Mouse (Mus musculus): ENCODE results near the gene Olfr67.

GRCm38 (mm10) chr7:103825536-103826254 lies 34.1 kb upstream of the Olfr67 start:
- no peak for TF ChIP-seq POLR2A (IDR thresholded peaks at IDR 0.05; ENCODE audit: insufficient read depth, low read depth, low read length)
- TF ChIP-seq EP300 (IDR thresholded peaks at IDR 0.05; ENCODE audit: insufficient read depth, low read depth, low read length), result no peak
